Mouse (Mus musculus) liver, adult 2 months (tissue): Measurements from ENCODE around the gene Sele. TPM values are rescaled to one million over a fixed set of nuclear protein-coding genes. Genes with fewer than 3 reads are reported as not detected.

Experiments
- DNase-seq: peaks from one replicate; pipeline ENCODE4 v3.0.0-alpha.2; 2011; ENCODE audit warnings: low read depth, low spot score; ENCODE audit errors: extremely low read depth
- H3K27ac ChIP-seq: fragments of 200-500 bp; replicated peaks from 2 replicates; pipeline ENCODE4 v1.5.1; 2012; ENCODE audit warnings: low read depth, mild to moderate bottlenecking, control low read depth, inconsistent platforms, low read length; ENCODE audit not compliant: insufficient read depth
- H3K27me3 ChIP-seq: fragments of 200-500 bp; 2 replicates; pipeline ENCODE4 v1.6.1; 2012; ENCODE audit warnings: mild to moderate bottlenecking, moderate library complexity, low read length, inconsistent platforms; ENCODE audit not compliant: control insufficient read depth, insufficient read depth
- H3K36me3 ChIP-seq: fragments of 200-500 bp; 2 replicates; pipeline ENCODE4 v1.6.1; 2012; ENCODE audit warnings: low read length, inconsistent platforms; ENCODE audit not compliant: control insufficient read depth, insufficient read depth
- H3K4me1 ChIP-seq: fragments of 200-500 bp; 2 replicates; pipeline ENCODE4 v1.6.1; 2011; ENCODE audit warnings: low read length; ENCODE audit not compliant: control insufficient read depth, insufficient read depth
- H3K4me3 ChIP-seq: fragments of 200-500 bp; 2 replicates; pipeline ENCODE4 v1.5.1; 2011; ENCODE audit warnings: low read depth, mild to moderate bottlenecking, control low read depth, low read length, moderate library complexity; ENCODE audit not compliant: insufficient read depth
- H3K79me2 ChIP-seq: fragments of 200-500 bp; 2 replicates; pipeline ENCODE4 v1.6.1; 2012; ENCODE audit warnings: inconsistent platforms, mild to moderate bottlenecking, low read length, moderate library complexity; ENCODE audit not compliant: control insufficient read depth, insufficient read depth
- H3K9ac ChIP-seq: fragments of 200-500 bp; 2 replicates; pipeline ENCODE4 v1.6.1; 2012; ENCODE audit warnings: low read depth, mild to moderate bottlenecking, control low read depth, inconsistent platforms, low read length
- CTCF ChIP-seq: fragments of 200-500 bp; IDR thresholded peaks from 2 replicates; pipeline ENCODE4 v1.5.1; 2011; ENCODE audit warnings: low read depth, low read length, control low read depth
- POLR2A ChIP-seq: fragments of 200-500 bp; IDR thresholded peaks from 2 replicates; pipeline ENCODE4 v1.6.1; 2011; ENCODE audit warnings: low read length, control low read depth; ENCODE audit not compliant: insufficient read depth; ENCODE audit errors: extremely low read depth
- whole genome bisulfite sequencing: fragments of 180-500 bp; shearing (Covaris S2); methylation state at CpG from one replicate; pipeline ENCODE4 v1.1.7; 2018; 5-methylcytosine and 5-hydroxymethylcytosine counted together
- polyA plus RNA-seq: library from polyadenylated mRNA; depleted of rRNA; stranded (reverse); fragments of >200 nt; gene quantifications from 2 replicates; pipeline ENCODE4 v1.2.3, GENCODE M21; 2012; rRNA removed
- total RNA-seq: library from RNA; depleted of rRNA; stranded (reverse); fragments of >200 nt; gene quantifications from 2 replicates; pipeline ENCODE4 v1.2.3, GENCODE M21; 2014; rRNA removed

The Sele gene
- total and polyA plus RNA-seq, 2 experiments: 0.05 TPM; not detected in 1

- no peaks in the 10 kb centered on the region for H3K27me3 ChIP-seq
- H3K4me1 ChIP-seq: no peaks in the 10 kb centered on the region
- no peaks in the 10 kb centered on the region for H3K79me2 ChIP-seq
- H3K4me3 ChIP-seq: no peak overlapping the region
- TF ChIP-seq POLR2A: no peak
- no peak for TF ChIP-seq CTCF
- no peak overlapping the region for H3K9ac ChIP-seq
- 77% methylated on average over 2 of the region's 2 CpGs for WGBS
- DNase-seq: no peak
- no peaks in the 10 kb centered on the region for H3K36me3 ChIP-seq
- H3K27ac ChIP-seq: no peak overlapping the region
These were observed 49.9 kb downstream of the Sele start for GRCm38 (mm10) chr1:164097911-164098310.

GRCm38 (mm10) chr1:164098372-164098771 is 50.3 kb downstream of the Sele start:
- 80% methylated on average over 2 of the region's 2 CpGs for WGBS
- no peak overlapping the region for H3K9ac ChIP-seq
- H3K27me3 ChIP-seq: no peaks in the 10 kb centered on the region
- H3K36me3 ChIP-seq: no peaks in the 10 kb centered on the region
- no peaks in the 10 kb centered on the region for H3K4me1 ChIP-seq
- no peaks in the 10 kb centered on the region for H3K79me2 ChIP-seq
- no peak for DNase-seq
- H3K27ac ChIP-seq: no peak overlapping the region
- no peak for TF ChIP-seq POLR2A
- TF ChIP-seq CTCF: no peak
- H3K4me3 ChIP-seq: no peak overlapping the region

Other genes starting within 250 kb of the Sele start
- 8.8 and 9.6 TPM in 2 replicates for gene Scyl3, start 119.1 kb upstream of the Sele start, total RNA-seq
- 6.1 and 7.0 TPM in 2 replicates for gene Scyl3, start 119.1 kb upstream of the Sele start, polyA plus RNA-seq
- 0.37 and 1.1 TPM in 2 replicates for gene BC055324, start 53.4 kb upstream of the Sele start, total RNA-seq
- 0.10 and 0.19 TPM in 2 replicates for gene BC055324, start 53.4 kb upstream of the Sele start, polyA plus RNA-seq
- 2.7 and 3.9 TPM in 2 replicates for gene Mettl18, start 53.3 kb upstream of the Sele start, total RNA-seq
- 0.42 and 0.67 TPM in 2 replicates for gene Mettl18, start 53.3 kb upstream of the Sele start, polyA plus RNA-seq
- gene Sell, start 13.7 kb downstream of the Sele start, total RNA-seq: 1.0 and 1.1 TPM in 2 replicates
- 0.36 and 0.78 TPM in 2 replicates for gene Sell, start 13.7 kb downstream of the Sele start, polyA plus RNA-seq
- gene Selp, start 67.0 kb downstream of the Sele start, total RNA-seq: 0.65 and 1.1 TPM in 2 replicates
- gene Selp, start 67.0 kb downstream of the Sele start, polyA plus RNA-seq: 0.40 and 1.1 TPM in 2 replicates
- gene F5, start 103.6 kb downstream of the Sele start, total RNA-seq: 157 and 197 TPM in 2 replicates
- 77.7 and 79.8 TPM in 2 replicates for gene F5, start 103.6 kb downstream of the Sele start, polyA plus RNA-seq
- 96.1 and 121 TPM in 2 replicates for gene Slc19a2, start 200.8 kb downstream of the Sele start, total RNA-seq
- 84.5 and 86.9 TPM in 2 replicates for gene Slc19a2, start 200.8 kb downstream of the Sele start, polyA plus RNA-seq
- 2.5 and 3.9 TPM in 2 replicates for gene Ccdc181, start 227.4 kb downstream of the Sele start, total RNA-seq
- 0.91 and 1.1 TPM in 2 replicates for gene Ccdc181, start 227.4 kb downstream of the Sele start, polyA plus RNA-seq